Comparison of ENCODE assay signal across 8 mouse cellular contexts in the genomic region with DNA sequence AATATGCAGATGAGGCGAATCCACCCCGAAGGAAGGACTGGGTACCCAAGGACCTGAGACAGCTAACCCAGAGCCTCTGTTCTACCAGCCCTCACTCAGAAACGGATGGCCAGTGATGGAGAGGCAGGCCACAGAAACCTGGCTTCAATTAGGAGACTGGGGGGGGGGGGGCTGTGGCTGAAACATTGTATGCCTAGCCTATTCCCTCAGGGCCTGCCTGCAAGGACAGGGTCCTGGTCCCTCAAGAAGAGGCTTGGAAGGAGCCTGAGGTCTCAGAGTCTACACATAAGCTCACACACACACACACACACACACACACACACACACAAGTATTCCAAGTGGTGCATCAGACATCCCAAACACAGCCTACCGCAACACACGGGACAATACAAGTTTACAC. TPM values are rescaled to one million over a fixed set of nuclear protein-coding genes. Genes with fewer than 3 reads are reported as not detected.
A peak's percentile ranks its signal among the peaks of the same experiment; 100 is the strongest.
DNase-seq lines count a peak whose midpoint lies in the region; ATAC-seq and TF ChIP-seq lines count a peak whose summit lies in the region.

No protein-coding gene starts in this region.

- no peak for ATAC-seq in heart, embryonic 15.5 days (replicated peaks; ENCODE audit: insufficient number of reproducible peaks, insufficient read depth, low FRiP score, low read depth)
- ATAC-seq in embryonic facial prominence, embryonic 14.5 days (ENCODE audit: low read depth): no peak
- ATAC-seq in liver, embryonic 12.5 days: no peak

- H3K36me3 ChIP-seq in heart, embryonic 15.5 days: no peaks in the 10 kb centered on the region
- no peaks in the 10 kb centered on the region for H3K36me3 ChIP-seq in C2C12 (ENCODE audit: control insufficient read depth, insufficient read depth)
- peaks cover 12% of the 10 kb centered on the region; the same call in 1 of the 2 replicates for H3K36me3 ChIP-seq in embryonic facial prominence, embryonic 14.5 days (ENCODE audit: control insufficient read depth, insufficient read depth, low read length)
- no peaks in the 10 kb centered on the region for H3K36me3 ChIP-seq in liver, embryonic 12.5 days

- peak overlapping the region; percentile 59 for H3K27ac ChIP-seq in heart, embryonic 15.5 days
- peak overlapping the region; percentile 91 for H3K27ac ChIP-seq in embryonic facial prominence, embryonic 14.5 days (replicated peaks; ENCODE audit: low read depth, low read length)
- no peak overlapping the region for H3K27ac ChIP-seq in liver, embryonic 12.5 days

- H3K4me3 ChIP-seq in heart, embryonic 15.5 days: peak overlapping the region; percentile 38
- peak overlapping the region; percentile 30 for H3K4me3 ChIP-seq in C2C12 (ENCODE audit: insufficient read depth, poor library complexity, severe bottlenecking)
- peak overlapping the region; percentile 53 for H3K4me3 ChIP-seq in embryonic facial prominence, embryonic 14.5 days (ENCODE audit: low read depth, low read length)
- H3K4me3 ChIP-seq in liver, embryonic 12.5 days: peak overlapping the region; percentile 26; the same call in 1 of the 2 replicates

- peaks cover 3% of the 10 kb centered on the region for H3K79me3 ChIP-seq in C2C12 (ENCODE audit: low read depth)

- WGBS in heart, embryonic 15.5 days: 39% methylated on average over 5 of the region's 5 CpGs
- WGBS in embryonic facial prominence, embryonic 14.5 days: 12% methylated on average over 5 of the region's 5 CpGs
- 60% methylated on average over 5 of the region's 5 CpGs for WGBS in liver, embryonic 12.5 days (ENCODE audit: insufficient replicate concordance)

- intact Hi-C loops in heart, postnatal 36 days (cut with DNase I): no loop called here

- peaks cover 11% of the 10 kb centered on the region for H3K79me2 ChIP-seq in C2C12 (ENCODE audit: control insufficient read depth, insufficient read depth)

- peak overlapping the region; percentile 49 for H3K4me2 ChIP-seq in heart, embryonic 15.5 days
- H3K4me2 ChIP-seq in embryonic facial prominence, embryonic 14.5 days (ENCODE audit: low read depth, low read length): peak overlapping the region; percentile 57
- H3K4me2 ChIP-seq in liver, embryonic 12.5 days: peak overlapping the region; percentile 36

- no peak for DNase-seq in heart, postnatal 36 days
- no peak for DNase-seq in embryonic facial prominence, embryonic 14.5 days (ENCODE audit: low spot score)
- no peak for DNase-seq in urinary bladder, adult 18-20 months (ENCODE audit: low spot score in 2 of 2)
- DNase-seq in right cerebral cortex, postnatal 14 days: no peak
- no peak for DNase-seq in thymus, postnatal 4 days

- no peaks in the 10 kb centered on the region for H3K9me3 ChIP-seq in heart, embryonic 15.5 days (replicated peaks)
- H3K9me3 ChIP-seq in embryonic facial prominence, embryonic 14.5 days (ENCODE audit: control insufficient read depth, low read length): no peaks in the 10 kb centered on the region
- no peaks in the 10 kb centered on the region for H3K9me3 ChIP-seq in liver, embryonic 12.5 days (replicated peaks)

- TF ChIP-seq CTCF in C2C12 (IDR thresholded peaks at IDR 0.05; ENCODE audit: control insufficient read depth, insufficient read depth, insufficient read length): no peak

- peaks cover 22% of the 10 kb centered on the region for H3K27me3 ChIP-seq in heart, embryonic 15.5 days
- no peaks in the 10 kb centered on the region for H3K27me3 ChIP-seq in C2C12 (ENCODE audit: control insufficient read depth, insufficient read depth, insufficient read length)
- H3K27me3 ChIP-seq in embryonic facial prominence, embryonic 14.5 days (replicated peaks; ENCODE audit: control insufficient read depth, insufficient read depth, low read length): no peaks in the 10 kb centered on the region
- H3K27me3 ChIP-seq in liver, embryonic 12.5 days (replicated peaks): peaks cover 32% of the 10 kb centered on the region

- peak overlapping the region; percentile 5 for H3ac ChIP-seq in C2C12 (ENCODE audit: control insufficient read depth, insufficient read length, low read depth)

- peak overlapping the region; percentile 39; the same call in 1 of the 2 replicates for H3K9ac ChIP-seq in heart, embryonic 15.5 days
- H3K9ac ChIP-seq in embryonic facial prominence, embryonic 14.5 days (ENCODE audit: low read depth, low read length): peak overlapping the region; percentile 65
- no peak overlapping the region for H3K9ac ChIP-seq in liver, embryonic 12.5 days

- H3K4me1 ChIP-seq in heart, embryonic 15.5 days (replicated peaks): peaks cover 22% of the 10 kb centered on the region
- H3K4me1 ChIP-seq in embryonic facial prominence, embryonic 14.5 days (ENCODE audit: control insufficient read depth, insufficient read depth, low read length): peaks cover 42% of the 10 kb centered on the region
- H3K4me1 ChIP-seq in liver, embryonic 12.5 days: peaks cover 32% of the 10 kb centered on the region

TF ChIP-seq in C2C12, 6 proteins besides CTCF, POLR2A, EP300 and RAD21:
- TF ChIP-seq FOSL1 (IDR thresholded peaks at IDR 0.05; ENCODE audit: insufficient read depth, low read length, poor library complexity, severe bottlenecking) (no peak), MAX (IDR thresholded peaks at IDR 0.05) (no peak), MYOG (IDR thresholded peaks at IDR 0.05; ENCODE audit: control insufficient read depth, extremely low read depth, insufficient read length) (no peak), MYOD1 (IDR thresholded peaks at IDR 0.05; ENCODE audit: control insufficient read depth, insufficient read length, low read depth) (no peak), USF1 (IDR thresholded peaks at IDR 0.05; ENCODE audit: low read depth) (no peak), CEBPB (IDR thresholded peaks at IDR 0.05; ENCODE audit: low read depth) (no peak)

RNA-seq across cellular contexts. Expression of a gene that starts 0.6 kb away (rescaled TPM):
- polyA plus RNA-seq in heart, embryonic 15.5 days (2015; fragmentation: Nextera tagmentation; extraction: Ambion mirVana): 23.6 and 30.5 TPM in 2 replicates
- 1 to 10 TPM; 5.6 to 5.9 TPM for total RNA-seq in heart, postnatal 36 days (2021)
- 127 TPM for polyA plus RNA-seq in C2C12 (2012; fragmentation: generic; extraction: Trizol)
- polyA plus RNA-seq in embryonic facial prominence, embryonic 14.5 days (2014; fragmentation: Nextera tagmentation; extraction: Ambion mirVana): 94.4 and 109 TPM in 2 replicates
- 7.2 and 9.8 TPM in 2 replicates for polyA plus RNA-seq in liver, embryonic 12.5 days (2016; fragmentation: Nextera tagmentation; extraction: Ambion mirVana)

RNA-seq across cellular contexts. Expression of a gene that starts 27.1 kb away (rescaled TPM):
- polyA plus RNA-seq in heart, embryonic 15.5 days (2015; fragmentation: Nextera tagmentation; extraction: Ambion mirVana): 112 and 124 TPM in 2 replicates
- 100 to 1,000 TPM; 164 to 172 TPM for total RNA-seq in heart, postnatal 36 days (2021)
- 119 TPM for polyA plus RNA-seq in C2C12 (2012; fragmentation: generic; extraction: Trizol)
- polyA plus RNA-seq in embryonic facial prominence, embryonic 14.5 days (2014; fragmentation: Nextera tagmentation; extraction: Ambion mirVana): 103 and 107 TPM in 2 replicates
- polyA plus RNA-seq in liver, embryonic 12.5 days (2016; fragmentation: Nextera tagmentation; extraction: Ambion mirVana): 109 and 112 TPM in 2 replicates

RNA-seq across cellular contexts. Expression of a gene that starts 27.4 kb away (rescaled TPM):
- 30.8 and 39.8 TPM in 2 replicates for polyA plus RNA-seq in heart, embryonic 15.5 days (2015; fragmentation: Nextera tagmentation; extraction: Ambion mirVana)
- 10 to 100 TPM; 12.4 to 16.6 TPM for total RNA-seq in heart, postnatal 36 days (2021)
- polyA plus RNA-seq in C2C12 (2012; fragmentation: generic; extraction: Trizol): 53.4 TPM
- 37.2 and 39.3 TPM in 2 replicates for polyA plus RNA-seq in embryonic facial prominence, embryonic 14.5 days (2014; fragmentation: Nextera tagmentation; extraction: Ambion mirVana)
- 39.9 and 40.4 TPM in 2 replicates for polyA plus RNA-seq in liver, embryonic 12.5 days (2016; fragmentation: Nextera tagmentation; extraction: Ambion mirVana)

RNA-seq across cellular contexts. Expression of a gene that starts 32.8 kb away (rescaled TPM):
- polyA plus RNA-seq in heart, embryonic 15.5 days (2015; fragmentation: Nextera tagmentation; extraction: Ambion mirVana): 2.7 and 18.4 TPM in 2 replicates
- 1 to 10 TPM; 3.1 to 4.6 TPM for total RNA-seq in heart, postnatal 36 days (2021)
- polyA plus RNA-seq in C2C12 (2012; fragmentation: generic; extraction: Trizol): 0.06 TPM
- polyA plus RNA-seq in embryonic facial prominence, embryonic 14.5 days (2014; fragmentation: Nextera tagmentation; extraction: Ambion mirVana): 4.9 and 5.2 TPM in 2 replicates
- polyA plus RNA-seq in liver, embryonic 12.5 days (2016; fragmentation: Nextera tagmentation; extraction: Ambion mirVana): 10.8 and 11.6 TPM in 2 replicates
